Mouse (Mus musculus) liver, embryonic 15.5 days (tissue): ENCODE results near the gene Bet1l. TPM values are rescaled to one million over a fixed set of nuclear protein-coding genes. Genes with fewer than 3 reads are reported as not detected.
A peak's percentile ranks its signal among the peaks of the same experiment; 100 is the strongest.

Experiments used
- ATAC-seq: fragments of 200-750 bp; cut with Nextera tagmentation; 2 replicates; pipeline ENCODE4 v1.8.0; 2017; ENCODE audit warnings: moderate number of reproducible peaks, mild to moderate bottlenecking, moderate library complexity; ENCODE audit not compliant: insufficient read depth
- H3K27ac ChIP-seq: fragments of 300-500 bp; sonication (generic); replicated peaks from 2 replicates; pipeline ENCODE4 v1.5.1; 2015; ENCODE audit warnings: mild to moderate bottlenecking, inconsistent platforms
- H3K27me3 ChIP-seq: fragments of 300-500 bp; sonication (generic); 2 replicates; pipeline ENCODE4 v1.6.1; 2015; ENCODE audit warnings: mild to moderate bottlenecking, inconsistent platforms
- H3K36me3 ChIP-seq: fragments of 300-500 bp; sonication (generic); replicated peaks from 2 replicates; pipeline ENCODE4 v1.6.1; 2015; ENCODE audit warnings: moderate library complexity, mild to moderate bottlenecking, inconsistent platforms
- H3K4me1 ChIP-seq: fragments of 300-500 bp; sonication (generic); replicated peaks from 2 replicates; pipeline ENCODE4 v1.6.1; 2015; ENCODE audit warnings: inconsistent platforms
- H3K4me2 ChIP-seq: fragments of 300-500 bp; sonication (generic); 2 replicates; pipeline ENCODE4 v1.6.1; 2015; ENCODE audit warnings: moderate library complexity, mild to moderate bottlenecking, inconsistent platforms
- H3K4me3 ChIP-seq: fragments of 300-500 bp; sonication (generic); replicated peaks from 2 replicates; pipeline ENCODE4 v1.5.1; 2015; ENCODE audit warnings: mild to moderate bottlenecking, inconsistent platforms
- H3K9ac ChIP-seq: fragments of 300-500 bp; sonication (generic); 2 replicates; pipeline ENCODE4 v1.6.1; 2015; ENCODE audit warnings: moderate library complexity, mild to moderate bottlenecking, inconsistent platforms
- H3K9me3 ChIP-seq: fragments of 300-500 bp; sonication (generic); replicated peaks from 2 replicates; pipeline ENCODE4 v1.6.1; 2016; ENCODE audit warnings: inconsistent platforms
- WGBS: fragments of 180-500 bp; shearing (Covaris S2); methylation state at CpG from one replicate; pipeline ENCODE4 v1.1.7; 2015; ENCODE audit warnings: mixed read lengths; ENCODE audit not compliant: insufficient replicate concordance; 5-methylcytosine and 5-hydroxymethylcytosine counted together
- polyA plus RNA-seq: library from polyadenylated mRNA; unstranded; fragments of >200 nt; fragmentation: Nextera tagmentation; extraction: Ambion mirVana; gene quantifications from 2 replicates; pipeline ENCODE4 v1.2.1, GENCODE M21; 2015

The Bet1l gene
- polyA plus RNA-seq, 1 experiment from 2014 or later: 20.3 TPM

- H3K36me3 ChIP-seq: peaks cover 68% of the 10 kb centered on the region
- H3K4me3 ChIP-seq: peak overlapping the region; percentile 90
- H3K9me3 ChIP-seq: no peaks in the 10 kb centered on the region
- ATAC-seq: no peak
- peak overlapping the region; percentile 97 for H3K4me2 ChIP-seq
- H3K9ac ChIP-seq: peak overlapping the region; percentile 90; the same call in 1 of the 2 replicates
- no peak overlapping the region for H3K27ac ChIP-seq
- H3K4me1 ChIP-seq: peaks cover 47% of the 10 kb centered on the region
- 84% methylated on average over 8 of the region's 8 CpGs for WGBS
- no peaks in the 10 kb centered on the region for H3K27me3 ChIP-seq
These were observed 1.4 kb upstream of the Bet1l start for GRCm38 (mm10) chr7:140858746-140859145.

DNA sequence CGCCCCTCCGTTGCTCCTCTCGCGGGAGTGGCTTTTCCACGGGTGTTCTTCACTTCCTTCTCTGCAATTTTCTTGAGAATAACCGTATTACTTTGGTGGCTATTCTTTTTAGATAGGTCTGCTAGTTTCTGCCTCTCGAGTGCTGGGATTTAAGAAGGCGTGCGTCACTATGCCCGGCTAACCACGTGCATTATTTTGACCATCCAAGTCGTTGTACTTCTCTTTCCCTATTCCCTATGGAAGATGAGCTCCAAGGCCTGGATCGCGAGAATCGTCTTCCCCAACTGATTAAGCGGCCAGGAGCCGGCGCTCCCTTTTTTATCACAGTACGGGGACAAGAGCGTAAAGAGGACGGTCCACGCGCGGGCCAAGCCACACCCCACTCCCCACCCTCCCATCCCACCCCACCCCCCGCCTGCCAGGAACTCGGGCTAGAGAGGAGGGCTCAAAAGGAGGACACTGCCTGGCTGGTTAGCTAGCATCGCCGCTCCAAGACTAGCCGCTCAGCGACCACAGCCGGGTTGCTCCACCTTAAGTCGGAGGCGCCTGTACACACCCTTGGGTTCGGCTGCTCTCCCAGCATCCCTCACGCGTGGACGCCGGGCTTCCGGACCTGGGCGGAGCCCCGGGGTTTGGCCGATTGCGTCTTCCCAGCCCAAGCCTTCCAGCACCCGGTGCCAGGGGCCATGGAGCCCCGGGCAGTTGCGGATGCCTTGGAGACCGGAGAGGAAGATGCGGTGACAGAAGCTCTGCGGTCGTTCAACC lies 410 bp downstream of the Bet1l start, which contains the start of gene Ric8a:
Gene Ric8a (plus strand): TSS at position 173 of the 765 bp plus-strand sequence.
- Histone ChIP-seq H3K9ac (peak within 1 kb of the TSS; percentile 90), H3K4me1 (peaks cover 64% of the 10 kb centered on the region), H3K4me2 (peak within 1 kb of the TSS; percentile 97), H3K27ac (peak within 1 kb of the TSS; percentile 99), H3K27me3 (no peaks in the 10 kb centered on the region), H3K9me3 (no peaks in the 10 kb centered on the region), H3K36me3 (peaks cover 68% of the 10 kb centered on the region), H3K4me3 (peak within 1 kb of the TSS; percentile 90)
- under 1% methylated on average over 50 of the region's 50 CpGs for WGBS
- peak; percentile 78 for ATAC-seq

GRCm38 (mm10) chr7:140855860-140856784 lies 1.3 kb downstream of the Bet1l start, which contains the start of gene Gm45785:
Gene Gm45785, minus strand, starts transcription at chr7:140856331.
- under 1% methylated on average over 51 of the region's 51 CpGs for WGBS
- peak within 1 kb of the TSS; percentile 90 for H3K4me3 ChIP-seq
- peak within 1 kb of the TSS; percentile 99 for H3K27ac ChIP-seq
- peaks cover 67% of the 10 kb centered on the region for H3K36me3 ChIP-seq
- H3K4me2 ChIP-seq: peak within 1 kb of the TSS; percentile 97
- H3K4me1 ChIP-seq: peaks cover 64% of the 10 kb centered on the region
- H3K27me3 ChIP-seq: no peaks in the 10 kb centered on the region
- peak within 1 kb of the TSS; percentile 90 for H3K9ac ChIP-seq
- H3K9me3 ChIP-seq: no peaks in the 10 kb centered on the region
- peak; percentile 73 for ATAC-seq

- 56% methylated on average over 9 of the region's 9 CpGs for WGBS
- Histone ChIP-seq H3K9ac (peak overlapping the region; percentile 90), H3K9me3 (no peaks in the 10 kb centered on the region), H3K27ac (peak overlapping the region; percentile 99), H3K4me3 (peak overlapping the region; percentile 90), H3K4me1 (peaks cover 64% of the 10 kb centered on the region), H3K36me3 (peaks cover 57% of the 10 kb centered on the region), H3K4me2 (peak overlapping the region; percentile 97), H3K27me3 (no peaks in the 10 kb centered on the region)
- no peak for ATAC-seq
These were observed 2.2 kb downstream of the Bet1l start for GRCm38 (mm10) chr7:140855181-140855580.

DNA sequence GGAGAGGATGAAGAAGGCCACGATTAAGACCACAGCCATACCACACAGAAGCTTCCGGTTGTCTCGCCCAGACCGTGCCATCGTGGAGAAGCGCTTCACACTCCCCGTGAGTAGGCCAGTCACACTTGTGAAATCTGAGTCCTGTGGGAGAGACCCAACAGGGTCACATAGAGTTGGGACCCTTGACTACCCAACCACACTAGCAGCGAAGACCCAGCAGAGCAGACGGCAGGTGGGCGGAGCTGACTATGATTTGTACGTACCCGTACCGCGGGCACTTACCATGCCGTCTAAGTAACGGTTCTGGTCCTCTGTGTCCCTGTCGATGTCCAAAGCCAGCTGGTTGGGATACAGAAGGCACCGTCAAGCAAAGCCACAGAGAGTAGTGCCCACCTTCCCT lies 2.9 kb downstream of the Bet1l start:
- H3K9ac ChIP-seq: no peak overlapping the region
- no peaks in the 10 kb centered on the region for H3K27me3 ChIP-seq
- WGBS: 86% methylated on average over 18 of the region's 18 CpGs
- peaks cover 64% of the 10 kb centered on the region for H3K4me1 ChIP-seq
- H3K9me3 ChIP-seq: no peaks in the 10 kb centered on the region
- ATAC-seq: no peak
- H3K36me3 ChIP-seq: peaks cover 50% of the 10 kb centered on the region
- peak overlapping the region; percentile 97 for H3K4me2 ChIP-seq
- peak overlapping the region; percentile 90; the same call in 1 of the 2 replicates for H3K4me3 ChIP-seq
- H3K27ac ChIP-seq: 0 out of 2 replicates have a peak overlapping the region, but pooled peaks have one; percentile 20

- 66% methylated on average over 9 of the region's 9 CpGs for WGBS
- Histone ChIP-seq H3K4me2 (no peak overlapping the region), H3K27ac (peak overlapping the region; percentile 24), H3K4me3 (no peak overlapping the region), H3K36me3 (peaks cover 40% of the 10 kb centered on the region), H3K27me3 (no peaks in the 10 kb centered on the region), H3K9ac (no peak overlapping the region), H3K9me3 (no peaks in the 10 kb centered on the region), H3K4me1 (peaks cover 55% of the 10 kb centered on the region)
- ATAC-seq: no peak
These were observed 4.0 kb downstream of the Bet1l start for GRCm38 (mm10) chr7:140853386-140853785.

GRCm38 (mm10) chr7:140851916-140852315 lies 5.5 kb downstream of the Bet1l start:
- ATAC-seq: no peak
- Histone ChIP-seq H3K36me3 (peaks cover 36% of the 10 kb centered on the region), H3K27ac (no peak overlapping the region), H3K9me3 (no peaks in the 10 kb centered on the region), H3K4me2 (no peak overlapping the region), H3K4me1 (peaks cover 46% of the 10 kb centered on the region), H3K9ac (no peak overlapping the region), H3K4me3 (no peak overlapping the region), H3K27me3 (peaks cover 6% of the 10 kb centered on the region; the same call in 1 of the 2 replicates)
- WGBS: 89% methylated on average over 4 of the region's 4 CpGs

DNA sequence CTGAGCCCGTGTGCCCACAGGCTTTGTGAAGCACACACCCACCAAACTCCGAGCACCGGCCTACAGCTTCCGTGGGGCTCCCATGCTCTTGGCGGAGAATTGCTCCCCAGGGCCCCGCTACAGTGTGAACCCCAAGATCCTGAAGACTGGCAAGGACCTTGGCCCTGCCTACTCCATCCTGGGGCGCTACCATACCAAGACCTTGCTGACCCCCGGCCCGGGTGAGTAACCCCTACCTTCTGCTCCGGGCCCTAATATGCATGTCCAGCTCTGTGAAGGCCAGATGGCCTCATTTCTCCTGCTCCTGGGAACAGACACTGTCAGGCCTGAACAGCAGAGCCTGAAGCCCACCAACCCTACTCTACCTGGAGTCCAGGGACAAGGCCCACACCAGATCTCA lies 8.8 kb downstream of the Bet1l start:
- 76% methylated on average over 10 of the region's 10 CpGs for WGBS

DNA sequence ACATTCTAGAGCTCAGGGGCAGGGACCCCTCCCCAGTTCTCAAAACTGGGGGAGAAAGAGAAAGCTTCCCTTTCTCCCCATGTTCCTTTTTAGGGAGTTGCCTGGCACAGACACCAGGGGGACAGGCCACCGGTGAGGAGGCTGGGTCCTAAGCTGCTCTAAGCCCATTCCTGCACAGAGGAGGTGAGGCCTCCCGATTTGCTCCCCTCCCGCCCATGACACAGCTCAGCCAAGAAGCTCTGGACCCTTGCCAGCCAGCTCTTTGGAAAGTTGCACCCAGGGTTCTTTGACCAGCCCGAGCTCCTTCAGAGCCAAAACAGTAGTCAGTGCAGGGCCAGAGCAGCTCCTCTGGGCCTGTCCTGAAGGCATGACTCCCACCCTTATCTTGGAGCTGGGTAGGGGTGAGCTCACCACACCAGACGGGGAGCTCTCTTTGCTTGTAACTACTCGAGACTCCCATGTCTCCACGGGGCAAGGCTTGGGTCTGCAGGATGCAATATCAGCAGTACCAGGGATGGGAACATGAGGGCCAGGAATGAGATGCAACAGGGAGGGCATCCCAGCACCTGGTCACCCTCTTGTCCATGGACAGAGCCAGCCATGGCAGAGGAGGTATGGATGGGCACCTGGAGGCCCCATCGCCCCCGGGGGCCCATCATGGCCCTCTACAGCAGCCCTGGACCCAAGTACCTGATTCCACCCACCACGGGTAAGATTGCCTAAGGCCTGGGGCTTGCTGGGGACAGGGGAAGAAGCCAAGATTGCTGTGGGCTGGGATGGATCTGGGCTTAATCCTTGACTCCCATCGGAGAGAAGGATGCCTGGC lies 9.4 kb downstream of the Bet1l start, which contains the start of gene Odf3:
Gene Odf3 (plus strand): TSS at position 51 of the 826 bp plus-strand sequence.
- Histone ChIP-seq H3K9ac (no peak within 1 kb of the TSS), H3K4me3 (no peak within 1 kb of the TSS), H3K36me3 (peaks cover 17% of the 10 kb centered on the region), H3K4me2 (no peak within 1 kb of the TSS), H3K27me3 (peaks cover 15% of the 10 kb centered on the region; the same call in 1 of the 2 replicates), H3K4me1 (peaks cover 15% of the 10 kb centered on the region), H3K9me3 (no peaks in the 10 kb centered on the region), H3K27ac (no peak within 1 kb of the TSS)
- 48% methylated on average over 11 of the region's 11 CpGs for WGBS
- ATAC-seq: no peak

More for the DNA sequence above, 8.8 kb downstream of the Bet1l start:
- H3K9ac ChIP-seq: no peak overlapping the region
- H3K27me3 ChIP-seq: peaks cover 13% of the 10 kb centered on the region; the same call in 1 of the 2 replicates
- H3K4me3 ChIP-seq: no peak overlapping the region
- H3K4me2 ChIP-seq: no peak overlapping the region
- peaks cover 23% of the 10 kb centered on the region for H3K36me3 ChIP-seq
- H3K27ac ChIP-seq: no peak overlapping the region
- peaks cover 21% of the 10 kb centered on the region for H3K4me1 ChIP-seq
- H3K9me3 ChIP-seq: no peaks in the 10 kb centered on the region
- ATAC-seq: no peak

DNA sequence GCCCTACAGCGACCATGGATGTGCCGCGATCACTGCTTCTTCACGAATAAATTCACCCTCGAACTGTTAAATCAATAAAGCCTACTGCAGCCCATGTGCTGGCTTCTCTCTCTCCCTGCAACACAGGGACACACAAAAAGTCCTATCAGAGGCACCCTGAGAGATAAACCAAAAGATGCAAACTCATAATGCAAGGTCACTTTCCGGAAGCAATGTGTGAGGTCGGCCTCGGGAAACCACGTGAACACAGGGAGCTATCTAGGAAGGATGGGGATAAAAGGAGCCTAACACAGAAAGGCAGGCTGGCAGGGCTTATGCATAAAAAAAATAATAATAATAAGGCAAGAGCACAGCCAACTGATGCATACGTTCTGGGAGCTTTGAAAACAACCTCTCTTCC lies 10.7 kb downstream of the Bet1l start:
- Histone ChIP-seq H3K4me1 (peaks cover 6% of the 10 kb centered on the region), H3K9ac (no peak overlapping the region), H3K36me3 (peaks cover 4% of the 10 kb centered on the region; the same call in 1 of the 2 replicates), H3K9me3 (no peaks in the 10 kb centered on the region), H3K4me3 (no peak overlapping the region), H3K27ac (no peak overlapping the region), H3K27me3 (peaks cover 26% of the 10 kb centered on the region), H3K4me2 (no peak overlapping the region)
- WGBS: 61% methylated on average over 10 of the region's 10 CpGs
- ATAC-seq: no peak
